Mouse (Mus musculus): ENCODE measurements around the gene Gm5901. TPM values are rescaled to one million over a fixed set of nuclear protein-coding genes. Genes with fewer than 3 reads are reported as not detected.

The Gm5901 gene
- polyA plus RNA-seq, 1 experiment, result not detected

DNA sequence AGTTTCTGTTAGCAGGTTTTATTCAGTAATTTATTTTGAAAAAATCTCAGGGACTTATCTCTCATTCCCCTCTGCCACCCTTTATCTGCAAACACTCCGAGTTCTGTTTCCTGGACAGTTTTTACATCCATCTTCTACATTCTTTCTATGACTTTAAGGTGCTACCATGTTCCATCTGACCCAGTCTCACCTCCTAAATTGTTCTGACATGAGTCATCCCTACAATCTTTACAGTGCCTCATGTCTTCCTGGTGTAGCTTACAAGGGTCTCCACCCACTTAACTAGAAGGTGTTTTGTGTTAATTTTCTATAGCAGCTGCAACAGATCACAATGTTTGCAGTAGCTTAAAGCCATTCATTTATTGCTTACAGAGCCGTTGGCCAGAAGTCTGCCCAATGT, 46.1 kb downstream of the Gm5901 start:
- Histone ChIP-seq H3K4me1 (ENCODE audit: control insufficient read depth) (no peaks in the 10 kb centered on the region), H3K36me3 (ENCODE audit: control insufficient read depth) (no peaks in the 10 kb centered on the region), H3K27me3 (ENCODE audit: control insufficient read depth) (peaks cover 23% of the 10 kb centered on the region), H3K4me3 (replicated peaks) (no peak overlapping the region), H3K9me3 (ENCODE audit: control insufficient read depth, low read length) (no peaks in the 10 kb centered on the region)
- no peak for TF ChIP-seq TAL1 (IDR thresholded peaks at IDR 0.05; ENCODE audit: low read length)
- no peak for TF ChIP-seq GATA1 (IDR thresholded peaks at IDR 0.05; ENCODE audit: low read length)

DNA sequence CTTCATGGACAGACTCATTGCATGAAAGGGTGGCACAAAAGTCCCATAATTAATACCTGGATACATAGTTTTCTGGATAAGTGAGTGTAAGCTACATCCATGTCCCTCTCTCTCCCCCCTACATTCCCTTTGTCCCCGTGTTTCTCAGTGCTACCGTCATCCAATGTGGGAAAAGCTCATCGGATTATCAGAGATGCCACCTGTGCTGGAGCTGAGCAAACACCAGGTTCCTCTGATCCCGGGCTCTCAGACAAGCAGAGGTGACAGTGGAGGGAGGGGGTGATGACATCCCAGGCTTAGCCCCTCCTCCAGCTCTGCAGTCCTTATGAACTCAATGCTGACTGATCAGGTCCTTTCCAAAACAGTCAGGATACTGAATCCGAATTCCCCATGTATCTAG, 49.5 kb downstream of the Gm5901 start:
- no peak overlapping the region for H3K4me3 ChIP-seq (replicated peaks)

DNA sequence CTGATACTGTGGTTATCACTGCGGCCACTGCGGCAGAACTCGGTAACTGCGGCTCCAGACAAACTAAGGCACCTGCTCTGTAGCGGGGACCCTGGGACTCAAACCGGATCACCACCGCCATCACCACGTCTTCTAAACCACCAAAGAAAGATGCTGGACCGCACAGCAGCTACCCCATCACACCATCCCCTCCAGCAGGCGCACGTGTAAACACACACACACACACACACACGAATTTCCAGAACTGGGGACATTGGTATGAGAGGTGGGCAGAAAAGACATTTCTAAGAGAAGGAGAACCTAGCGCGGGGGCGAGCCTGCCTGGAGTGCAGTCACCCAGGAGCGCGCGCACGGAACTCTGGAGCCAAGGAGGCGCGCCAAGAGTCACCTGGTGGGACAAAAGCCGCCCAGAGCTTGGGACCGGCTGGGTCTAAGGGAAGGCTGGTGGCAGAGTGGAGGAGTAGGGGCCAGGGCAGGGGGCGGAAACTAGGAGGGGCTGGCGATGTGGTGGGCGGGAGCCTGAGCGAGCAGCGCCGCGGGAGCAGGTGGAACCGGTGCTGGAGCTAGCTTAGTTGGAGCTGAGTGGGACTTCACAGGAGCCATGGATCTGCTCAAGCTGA, 50.7 kb downstream of the Gm5901 start, which contains the start of gene Cckbr:
TSS of gene Cckbr (plus strand) at position 308 of the 620 bp plus-strand sequence.
- no peak for TF ChIP-seq TAL1 (IDR thresholded peaks at IDR 0.05; ENCODE audit: low read length)
- H3K27me3 ChIP-seq (ENCODE audit: control insufficient read depth), result peaks cover 39% of the 10 kb centered on the region
- no peak within 1 kb of the TSS for H3K4me3 ChIP-seq (replicated peaks)

More for the DNA sequence above, 49.5 kb downstream of the Gm5901 start:
- TF ChIP-seq GATA1 (IDR thresholded peaks at IDR 0.05; ENCODE audit: low read length) (no peak), TAL1 (IDR thresholded peaks at IDR 0.05; ENCODE audit: low read length) (no peak)
- Histone ChIP-seq H3K9me3 (ENCODE audit: control insufficient read depth, low read length) (no peaks in the 10 kb centered on the region), H3K27me3 (ENCODE audit: control insufficient read depth) (peaks cover 39% of the 10 kb centered on the region), H3K4me1 (ENCODE audit: control insufficient read depth) (no peaks in the 10 kb centered on the region), H3K36me3 (ENCODE audit: control insufficient read depth) (no peaks in the 10 kb centered on the region)

DNA sequence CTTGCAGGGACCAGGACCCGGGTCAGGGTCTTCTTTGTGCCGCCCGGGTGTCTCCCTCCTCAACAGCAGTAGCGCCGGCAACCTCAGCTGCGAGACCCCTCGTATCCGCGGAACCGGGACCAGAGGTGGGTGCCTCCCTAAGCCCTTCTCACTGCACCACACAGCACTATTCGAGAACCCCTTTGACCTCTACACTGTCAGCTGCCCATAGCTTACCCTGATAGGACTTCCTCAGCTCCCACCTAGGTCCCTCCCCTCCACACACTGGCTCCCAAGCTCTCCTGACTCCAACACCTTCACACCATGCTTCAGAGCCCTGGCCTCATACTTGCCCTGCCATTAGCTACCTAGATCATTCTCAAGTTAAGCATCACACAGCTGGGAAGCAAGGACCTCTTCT, 51.2 kb downstream of the Gm5901 start:
- H3K4me1 ChIP-seq (ENCODE audit: control insufficient read depth), result no peaks in the 10 kb centered on the region
- no peaks in the 10 kb centered on the region for H3K9me3 ChIP-seq (ENCODE audit: control insufficient read depth, low read length)
- TF ChIP-seq TAL1 (IDR thresholded peaks at IDR 0.05; ENCODE audit: low read length) (no peak), GATA1 (IDR thresholded peaks at IDR 0.05; ENCODE audit: low read length) (no peak)
- H3K36me3 ChIP-seq (ENCODE audit: control insufficient read depth), result no peaks in the 10 kb centered on the region
- H3K27me3 ChIP-seq (ENCODE audit: control insufficient read depth), result peaks cover 39% of the 10 kb centered on the region
- H3K4me3 ChIP-seq (replicated peaks), result no peak overlapping the region

More for the DNA sequence above, 50.7 kb downstream of the Gm5901 start, which contains the start of gene Cckbr:
- H3K9me3 ChIP-seq (ENCODE audit: control insufficient read depth, low read length), result no peaks in the 10 kb centered on the region
- no peaks in the 10 kb centered on the region for H3K36me3 ChIP-seq (ENCODE audit: control insufficient read depth)
- H3K4me1 ChIP-seq (ENCODE audit: control insufficient read depth), result no peaks in the 10 kb centered on the region

Other genes starting within 250 kb of the Gm5901 start
- gene Olfr683, start 228.0 kb upstream of the Gm5901 start, polyA plus RNA-seq (2012), result not detected in 2 replicates
- gene Olfr684, start 211.4 kb upstream of the Gm5901 start, polyA plus RNA-seq (2012), result not detected in 2 replicates
- not detected in 2 replicates for gene Olfr685, start 189.0 kb upstream of the Gm5901 start, polyA plus RNA-seq (2012)
- not detected in 2 replicates for gene Olfr686, start 167.6 kb upstream of the Gm5901 start, polyA plus RNA-seq (2012)
- gene Olfr688, start 86.9 kb upstream of the Gm5901 start, polyA plus RNA-seq (2012), result not detected in 2 replicates
- gene Olfr689, start 63.9 kb upstream of the Gm5901 start, polyA plus RNA-seq (2012), result not detected in 2 replicates
- gene Olfr690, start 40.9 kb upstream of the Gm5901 start, polyA plus RNA-seq (2012), result not detected in 2 replicates
- gene Olfr691, start 32.8 kb upstream of the Gm5901 start, polyA plus RNA-seq (2012), result not detected in 2 replicates
- gene Olfr692, start 6.8 kb upstream of the Gm5901 start, polyA plus RNA-seq (2012), result not detected in 2 replicates
- 3.4 and 4.0 TPM in 2 replicates for gene Fam160a2, start 25.0 kb downstream of the Gm5901 start, polyA plus RNA-seq (2012)
- not detected in 2 replicates for gene Cnga4, start 29.5 kb downstream of the Gm5901 start, polyA plus RNA-seq (2012)
- not detected in 2 replicates for gene Cckbr, start 50.7 kb downstream of the Gm5901 start, polyA plus RNA-seq (2012)
- gene Cavin3, start 107.3 kb downstream of the Gm5901 start, polyA plus RNA-seq (2012), result 0.07 TPM in 1 of 2 replicates, not detected in the other
- 2.2 and 2.8 TPM in 2 replicates for gene Smpd1, start 179.3 kb downstream of the Gm5901 start, polyA plus RNA-seq (2012)
- 0.01 and 0.19 TPM in 2 replicates for gene Apbb1, start 206.6 kb downstream of the Gm5901 start, polyA plus RNA-seq (2012)
- not detected in 2 replicates for gene Hpx, start 225.1 kb downstream of the Gm5901 start, polyA plus RNA-seq (2012)

Data from erythroblast, embryonic 14.5 days (primary cell).